Mouse (Mus musculus): ENCODE measurements around the gene Smarcc2.

Gene Smarcc2

DNA sequence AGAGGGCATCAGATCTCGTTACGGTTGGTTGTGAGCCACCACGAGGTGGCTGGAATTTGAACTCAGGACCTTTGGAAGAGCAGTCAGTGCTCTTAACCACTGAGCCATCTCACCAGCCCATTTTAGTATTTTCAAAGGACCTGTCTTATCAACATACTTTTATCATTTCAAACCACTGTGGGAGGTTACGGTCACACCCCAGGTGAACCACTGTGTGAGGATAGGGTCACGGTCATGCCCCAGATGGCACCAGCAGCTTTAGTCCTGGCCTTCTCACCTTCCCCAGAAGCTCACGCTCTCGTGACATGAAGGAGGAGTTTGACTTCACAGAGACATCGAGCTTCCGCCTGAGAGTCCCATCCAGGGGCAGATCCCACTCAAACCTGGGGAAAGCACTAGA, 52.1 kb downstream of the Smarcc2 start:
- DNase-seq (ENCODE audit: low spot score in 2 of 2): no peak

DNA sequence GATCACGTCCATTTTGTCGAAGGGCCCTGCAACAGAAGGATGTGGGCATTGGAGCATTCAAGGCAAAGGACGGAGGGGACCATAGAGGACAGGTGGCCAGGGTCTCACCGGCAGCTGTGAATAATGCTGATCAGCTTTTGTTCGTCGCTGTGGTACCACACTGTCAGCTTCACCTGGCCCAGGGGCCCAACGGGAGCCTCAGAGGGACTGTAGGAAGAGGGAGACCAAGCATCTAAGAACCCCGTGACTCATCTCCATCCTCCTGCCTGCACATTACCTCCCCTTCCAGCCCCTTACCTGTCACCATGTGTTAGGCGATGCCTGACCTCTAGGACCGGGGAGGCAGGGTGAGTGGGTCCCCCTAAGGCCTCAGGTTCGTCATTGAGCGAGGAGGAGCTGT, 52.7 kb downstream of the Smarcc2 start:
- no peak for DNase-seq (ENCODE audit: low spot score in 2 of 2)

DNA sequence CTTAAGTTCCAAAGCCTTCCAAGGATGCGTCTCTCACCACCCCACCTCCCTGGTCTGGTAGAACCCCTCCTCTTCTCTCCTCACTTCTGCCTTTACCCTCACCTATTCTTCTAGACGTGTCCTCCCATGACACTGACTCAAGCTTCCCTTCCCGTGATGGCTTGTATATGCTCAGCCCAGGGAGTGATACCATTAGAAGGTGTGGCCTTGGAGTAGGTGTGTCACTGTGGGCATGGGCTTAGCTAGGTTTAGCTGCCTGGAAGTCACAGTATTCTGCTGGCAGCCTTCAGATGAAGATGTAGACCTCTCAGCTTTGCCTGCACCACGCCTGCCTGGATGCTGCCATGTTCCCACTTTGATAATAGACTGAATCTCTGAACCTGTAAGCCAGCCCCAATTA, 56.0 kb downstream of the Smarcc2 start:
- DNase-seq (ENCODE audit: low spot score in 2 of 2): no peak

DNA sequence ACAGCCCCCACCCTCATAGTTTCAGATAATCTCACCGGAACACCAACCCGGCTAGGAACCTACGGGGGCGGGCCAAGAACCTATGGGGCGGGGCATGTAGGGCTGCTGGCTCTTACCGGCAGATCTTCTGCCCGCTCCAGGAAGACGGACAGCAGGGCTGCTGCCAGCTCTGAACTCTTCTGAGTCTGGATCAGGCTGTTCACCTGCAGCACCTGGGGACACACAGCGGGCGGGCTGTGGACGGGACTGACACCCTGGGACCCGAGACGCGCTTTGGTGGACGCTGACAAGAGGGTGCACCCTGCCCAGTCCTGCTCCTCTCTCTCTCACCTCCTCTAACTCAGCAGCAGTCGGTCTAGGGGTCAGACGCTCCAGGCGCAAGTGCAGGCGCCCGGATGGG, 57.0 kb downstream of the Smarcc2 start:
- DNase-seq (ENCODE audit: low spot score in 2 of 2): no peak

DNA sequence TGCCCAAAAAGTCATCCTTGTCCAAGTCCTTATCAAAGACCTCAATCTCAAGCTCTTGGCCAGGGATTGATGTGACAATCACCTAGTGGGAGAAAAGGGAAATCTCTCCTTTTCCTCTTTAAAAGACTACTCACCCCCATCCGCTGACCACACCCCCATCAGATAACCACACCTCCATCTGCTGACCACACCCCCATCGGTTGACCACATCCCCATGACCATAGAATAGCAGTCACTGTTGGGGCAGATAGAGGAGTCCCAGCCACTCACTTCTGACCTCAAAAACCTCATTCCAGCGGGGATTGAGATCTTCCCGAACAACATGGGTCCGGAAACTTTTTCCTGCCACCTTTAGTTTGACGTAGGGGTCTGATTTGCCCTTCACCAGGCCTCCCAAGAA, 57.6 kb downstream of the Smarcc2 start:
- peak in 1 of 2 experiments; percentile 53 for DNase-seq (ENCODE audit: low spot score in 2 of 2)

DNA sequence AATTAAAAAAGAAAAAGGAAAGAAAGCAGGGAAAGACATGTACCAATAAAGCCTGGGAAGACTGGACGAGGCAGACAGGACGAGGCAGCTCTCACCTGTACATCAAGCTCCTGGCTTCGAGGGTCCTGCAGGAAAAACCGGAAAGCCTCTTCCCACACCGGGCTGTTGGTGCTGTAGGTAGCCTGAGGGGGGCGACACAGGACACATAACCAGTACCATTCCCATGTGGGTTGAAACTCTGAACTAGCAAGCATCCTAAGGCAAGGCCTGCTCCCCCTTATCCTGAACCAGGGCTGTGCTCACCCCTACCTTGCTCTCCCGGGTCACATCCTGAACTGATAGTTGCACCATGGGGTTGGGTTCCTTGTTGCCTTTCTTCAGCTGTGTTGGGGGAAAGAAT, 59.8 kb downstream of the Smarcc2 start:
- peak in 1 of 2 experiments; percentile 41 for DNase-seq (ENCODE audit: low spot score in 2 of 2)

DNA sequence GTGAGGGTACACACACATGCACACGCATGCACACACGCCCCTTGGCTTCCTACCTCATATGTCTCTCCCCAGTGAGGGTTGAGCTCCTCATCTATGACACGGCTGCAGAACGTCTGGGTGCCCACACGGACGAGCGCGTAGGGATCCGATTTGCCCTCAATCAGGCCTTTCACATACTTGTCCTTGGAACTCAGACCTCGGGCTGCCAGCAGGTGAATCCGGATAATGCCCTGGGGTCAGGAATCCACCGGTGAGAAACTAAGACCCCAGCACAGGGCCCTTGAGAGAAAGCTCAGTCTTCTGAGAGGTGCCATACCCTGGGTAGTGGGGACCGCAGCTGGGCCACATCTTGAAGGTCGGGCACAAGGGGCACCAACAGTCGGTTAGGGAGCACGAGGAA, 61.5 kb downstream of the Smarcc2 start:
- no peak for DNase-seq (ENCODE audit: low spot score in 2 of 2)

DNA sequence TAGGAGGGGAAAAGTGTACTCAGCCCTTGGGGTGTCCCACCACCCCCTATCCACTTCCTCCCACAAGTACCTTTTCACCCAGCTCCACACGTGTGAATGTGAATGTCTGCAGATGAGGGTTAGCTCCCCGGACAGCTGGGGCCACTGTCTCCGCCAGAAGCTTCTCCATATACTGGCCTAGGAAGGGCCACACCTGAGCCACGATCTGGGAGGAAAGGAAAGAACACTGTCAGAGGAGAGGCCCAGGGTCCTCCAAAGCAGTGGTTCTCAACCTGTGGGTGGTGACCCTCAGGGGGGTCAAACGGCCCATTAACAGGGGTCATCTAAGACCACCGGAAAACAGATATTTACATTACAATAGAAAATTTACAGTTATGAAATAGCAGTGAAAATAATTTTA, 63.3 kb downstream of the Smarcc2 start:
- DNase-seq (ENCODE audit: low spot score in 2 of 2): no peak

DNA sequence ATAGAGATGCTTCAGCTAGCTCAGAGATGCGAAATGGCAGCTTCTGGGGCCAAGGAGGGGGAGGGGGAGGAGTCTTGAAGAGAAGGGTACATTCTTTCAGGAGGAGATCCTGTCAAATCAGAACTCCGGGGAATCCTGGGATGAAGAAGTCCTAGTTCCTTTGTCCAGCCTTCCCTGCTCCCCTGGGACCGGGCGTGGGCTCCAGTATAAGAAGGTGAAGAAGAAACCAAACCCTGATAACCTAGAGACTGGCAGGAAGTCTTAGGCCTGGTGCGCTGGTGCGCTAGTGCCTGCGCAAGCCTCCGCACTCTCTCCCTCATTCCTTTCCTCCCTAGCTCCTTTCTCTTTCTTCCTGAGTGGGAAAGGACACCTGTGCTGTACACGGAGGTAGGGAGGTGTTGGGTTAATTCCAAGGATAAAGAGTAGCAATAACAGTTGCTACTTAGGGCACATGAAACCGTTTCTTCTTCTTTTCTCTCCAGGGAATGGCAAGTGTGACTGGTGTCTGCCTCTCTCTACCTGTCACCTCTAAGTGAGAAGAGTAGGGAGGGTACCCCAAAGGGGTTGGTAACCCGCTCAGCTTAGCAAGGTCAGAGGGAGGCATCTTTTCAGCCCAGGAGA, 65.2 kb downstream of the Smarcc2 start:
- DNase-seq (ENCODE audit: low spot score in 2 of 2): peak in 1 of 2 experiments; percentile 16

DNA sequence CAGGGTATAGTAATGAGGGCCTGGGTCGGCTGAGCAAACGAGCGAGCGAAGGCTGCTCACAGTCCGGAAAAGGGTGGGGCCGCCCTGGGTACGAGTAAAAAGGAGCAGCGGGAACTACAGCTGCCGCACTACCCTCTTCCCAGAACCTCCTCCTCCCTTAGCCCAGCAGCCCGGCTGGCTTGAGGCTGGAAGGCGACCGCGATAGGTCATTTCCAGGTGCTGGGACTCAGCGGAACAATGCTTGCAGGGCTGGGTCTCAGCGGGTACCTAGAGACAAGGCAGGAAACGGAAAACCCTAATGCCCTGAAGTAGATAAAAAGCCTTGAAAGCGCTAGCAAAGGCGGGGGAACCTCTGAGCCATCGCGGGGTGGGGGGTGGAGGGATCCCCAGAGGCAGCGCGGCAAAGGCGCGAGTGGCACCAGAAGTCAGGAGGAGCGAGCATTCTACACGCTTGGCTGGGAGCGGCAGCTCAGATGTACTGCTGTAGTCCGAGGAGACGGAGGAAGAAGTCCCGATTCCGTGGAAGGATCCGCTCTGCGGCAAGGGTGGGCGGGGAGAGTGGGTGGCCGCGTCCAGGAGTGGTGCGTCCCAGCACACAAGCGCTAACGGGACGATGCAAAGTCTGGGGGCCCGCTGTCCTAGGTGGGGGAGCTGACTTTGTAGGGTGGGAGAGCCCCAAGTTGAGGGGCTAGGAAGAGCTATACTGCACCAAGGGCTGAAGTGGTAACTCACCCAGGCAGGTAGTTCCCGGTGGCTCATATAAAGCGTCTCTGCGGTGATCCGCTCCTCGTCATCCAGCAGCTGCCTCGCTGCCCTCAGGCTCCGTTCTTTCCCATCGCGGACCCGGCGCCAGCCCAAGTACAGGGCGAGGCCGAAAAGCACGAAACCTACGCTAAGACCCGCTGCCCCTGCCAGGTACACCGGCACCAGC, 65.9 kb downstream of the Smarcc2 start:
- peak; percentile 57 to 66 for DNase-seq (ENCODE audit: low spot score in 2 of 2)

DNA sequence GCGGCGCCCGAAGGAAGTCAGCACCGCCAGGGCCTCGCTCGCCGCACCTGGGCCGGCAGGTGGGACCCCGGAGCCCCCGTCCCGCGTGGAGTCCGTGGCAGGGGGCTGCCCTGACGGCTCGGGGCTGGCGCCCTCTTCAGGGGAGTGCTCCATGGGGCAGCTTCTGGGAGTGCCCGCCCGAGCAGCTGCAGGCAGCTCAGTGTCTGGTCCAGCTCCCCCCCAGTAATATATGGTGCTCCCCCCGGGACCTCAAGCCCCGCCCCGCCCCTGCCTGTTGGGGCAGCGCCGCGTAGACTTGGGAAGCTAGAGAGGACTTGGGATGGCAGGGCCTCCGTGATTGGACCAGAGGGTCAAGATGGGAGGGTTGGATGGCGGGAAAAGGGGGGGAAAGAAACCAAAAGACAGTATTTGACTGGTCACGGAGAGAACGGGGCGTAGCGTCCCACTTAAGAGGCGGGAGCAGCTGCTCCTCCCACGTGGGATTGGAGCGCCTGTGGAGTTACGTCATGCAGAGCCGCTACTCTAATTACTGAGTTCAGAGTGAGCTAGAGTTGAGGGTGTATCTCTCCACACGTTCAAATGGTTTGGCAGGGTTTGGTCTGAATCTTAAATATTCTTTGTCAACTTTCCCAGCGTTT, 66.7 kb downstream of the Smarcc2 start, which contains the start of gene Esyt1:
TSS of gene Esyt1 (minus strand) at position 201 of the 638 bp plus-strand sequence.
- DNase-seq (ENCODE audit: low spot score in 2 of 2): peak; percentile 94

DNA sequence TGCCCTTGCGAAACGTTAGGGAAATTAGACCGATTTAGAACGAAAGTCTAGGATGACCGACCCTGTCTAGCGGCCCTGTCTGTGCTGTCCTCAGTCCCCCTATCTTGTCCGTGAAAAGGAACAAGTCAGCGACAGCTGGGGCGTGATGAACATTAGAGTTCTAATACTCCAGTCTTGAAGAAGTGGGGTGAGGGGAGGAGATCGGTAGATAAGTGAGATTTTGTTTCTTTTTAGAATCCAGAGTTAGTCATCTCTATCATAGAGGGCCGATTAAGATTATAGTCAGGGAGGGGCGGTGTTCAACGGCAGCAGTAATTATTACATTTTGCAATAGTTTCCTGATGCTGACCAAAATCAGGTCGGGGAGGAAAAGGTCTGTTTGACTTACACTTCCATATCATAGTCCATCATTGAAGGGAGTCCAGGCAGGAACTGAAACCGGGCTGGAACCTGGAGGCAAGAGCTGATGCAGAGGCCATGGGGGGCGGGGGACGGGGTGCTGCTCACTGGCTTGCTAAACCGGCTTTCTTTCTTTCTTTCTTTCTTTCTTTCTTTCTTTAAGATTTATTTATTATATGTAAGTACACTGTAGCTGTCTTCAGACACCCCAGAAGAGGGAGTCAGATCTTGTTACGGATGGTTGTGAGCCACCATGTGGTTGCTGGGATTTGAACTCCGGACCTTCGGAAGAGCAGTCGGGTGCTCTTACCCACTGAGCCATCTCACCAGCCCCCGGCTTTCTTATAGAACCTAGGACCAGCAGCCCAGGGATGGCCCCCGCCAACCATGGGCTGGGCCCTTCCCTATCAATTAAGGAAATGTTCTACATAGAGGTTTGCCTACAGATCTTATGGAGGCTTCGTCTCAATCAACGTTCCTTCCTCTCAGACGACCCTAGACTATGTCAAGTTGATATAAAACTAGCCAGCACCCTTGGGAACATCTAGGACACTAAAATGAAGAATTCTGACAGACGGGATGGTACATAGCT, 67.6 kb downstream of the Smarcc2 start:
- DNase-seq (ENCODE audit: low spot score in 2 of 2): no peak

DNA sequence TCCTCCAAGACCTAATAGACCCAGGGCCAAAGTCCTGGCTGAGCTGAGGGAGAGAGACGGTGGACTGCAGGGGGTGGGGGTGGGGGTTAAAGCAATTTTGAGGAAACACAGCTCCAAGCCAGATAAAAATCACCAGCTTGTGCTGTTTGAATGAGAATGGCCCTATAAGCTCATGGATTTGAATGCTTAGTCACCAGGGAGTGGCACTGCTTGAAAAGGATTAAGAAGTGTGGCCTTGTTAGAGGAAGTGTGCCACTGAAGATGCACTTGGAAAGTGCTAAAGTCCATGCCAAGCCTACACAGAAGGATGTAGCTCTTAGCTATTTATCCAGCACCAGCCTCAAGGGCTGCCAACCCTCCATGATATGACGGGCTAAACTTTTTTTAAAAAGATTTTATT, 76.2 kb downstream of the Smarcc2 start:
- DNase-seq (ENCODE audit: low spot score in 2 of 2): no peak

DNA sequence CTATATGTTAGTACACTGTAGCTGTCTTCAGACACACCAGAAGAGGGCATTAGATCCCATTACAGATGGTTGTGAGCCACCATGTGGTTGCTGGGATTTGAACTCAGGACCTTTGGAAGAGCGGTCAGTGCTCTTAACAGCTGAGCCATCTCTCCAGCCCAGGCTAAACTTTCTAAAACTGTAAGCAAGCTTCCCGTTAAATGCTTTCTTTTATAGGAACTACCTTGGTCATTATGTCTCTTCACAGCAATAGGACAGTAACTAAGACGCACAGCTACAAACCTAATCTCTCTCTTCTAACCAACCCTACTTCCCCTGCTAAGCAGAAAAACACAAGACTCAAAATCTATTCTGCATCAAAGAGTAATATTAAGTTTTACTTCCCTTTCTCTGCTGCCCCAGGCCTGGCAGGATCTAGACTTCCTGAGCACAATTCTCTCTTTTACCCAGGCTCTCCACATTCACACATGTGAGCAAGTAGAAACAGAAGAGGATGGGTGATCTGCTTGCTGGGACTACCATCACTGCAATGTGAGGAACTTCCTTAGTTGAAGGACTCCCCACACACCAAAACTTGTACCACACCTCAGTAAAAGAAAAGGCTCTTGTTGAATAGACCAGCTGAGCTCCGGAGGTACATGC, 76.7 kb downstream of the Smarcc2 start:
- DNase-seq (ENCODE audit: low spot score in 2 of 2): no peak

DNA sequence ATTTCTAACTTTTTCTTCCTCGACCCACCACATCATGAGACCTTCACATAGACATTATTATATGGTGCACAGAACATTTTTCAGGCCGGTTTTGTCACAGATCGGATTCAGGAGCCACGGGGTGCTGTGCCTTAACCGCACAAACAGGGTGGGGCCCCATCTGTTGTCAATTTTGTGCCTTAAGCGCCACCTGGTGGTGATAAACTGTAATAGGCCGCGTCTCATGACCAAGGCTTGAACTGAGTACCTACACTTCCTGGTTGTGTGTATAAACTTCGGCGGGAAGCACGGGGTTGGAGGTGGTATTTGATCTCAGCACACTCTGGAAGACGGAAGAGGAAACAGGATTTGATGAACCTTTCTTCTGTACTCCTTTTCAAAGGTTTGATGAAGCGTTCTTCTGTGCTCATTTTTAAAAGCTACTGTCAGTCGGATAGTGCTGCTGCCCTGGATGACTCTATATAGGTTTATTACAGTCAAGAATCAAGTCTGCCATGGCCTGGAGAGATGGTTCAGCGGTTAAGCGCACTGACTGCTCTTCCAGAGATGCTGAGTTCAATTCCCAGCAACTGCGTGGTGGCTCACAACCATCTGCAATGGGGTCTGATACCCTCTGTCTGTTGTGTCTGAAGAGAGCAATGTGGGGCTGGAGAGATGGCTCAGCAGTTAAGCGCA, 77.4 kb downstream of the Smarcc2 start:
- peak; percentile 91 to 94 for DNase-seq (ENCODE audit: low spot score in 2 of 2)

DNA sequence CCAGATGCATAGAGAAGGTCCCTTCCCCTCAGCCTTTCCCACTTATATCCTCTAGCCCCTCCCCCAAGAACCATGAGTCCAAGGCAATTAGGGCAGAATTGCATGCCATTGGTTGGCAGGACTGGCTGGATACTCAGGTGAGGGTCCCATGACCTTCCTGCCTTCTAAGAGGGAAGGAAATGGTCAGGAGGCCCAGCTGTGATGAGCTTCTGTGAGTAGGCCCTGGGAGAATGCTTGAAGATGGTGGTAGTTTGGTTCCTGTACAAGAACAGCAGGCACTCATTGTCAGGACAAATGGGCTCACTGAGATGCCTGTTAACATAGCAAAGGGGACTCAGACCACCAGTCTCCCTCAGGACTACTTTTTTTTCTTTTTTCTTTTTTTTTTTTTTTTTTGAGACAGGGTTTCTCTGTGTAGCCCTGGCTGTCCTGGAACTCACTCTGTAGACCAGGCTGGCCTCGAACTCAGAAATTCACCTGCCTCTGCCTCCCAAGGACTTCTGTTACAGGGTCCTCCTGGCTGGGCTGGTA, 79.4 kb downstream of the Smarcc2 start:
- no peak for DNase-seq (ENCODE audit: low spot score in 2 of 2)

Measured in natural killer cell, adult 2 months (primary cell).